ENCODE assay signal across 23 mouse cellular contexts in genomic region chr2:54237192-54237591, GRCm38 (mm10).
"Had no signal": no experiment of that assay in that cellular context is flagged by ENCODE, and none has a peak within 500 bp of the region (broad histone marks: within the 10 kb centered on the region; RNA-seq: fewer than 3 reads in every experiment).

No protein-coding gene starts in this region.

- H3K4me2 ChIP-seq: heart, embryonic 12.5 days; hindbrain, embryonic 12.5 days; hindbrain, embryonic 14.5 days; limb, embryonic 12.5 days; liver, embryonic 11.5 days; liver, embryonic 13.5 days had no signal

- ATAC-seq: forebrain, embryonic 16.5 days; hindbrain, embryonic 16.5 days; inflammation-experienced regulatory T-cells, adult 6 months had no signal

- H3K27ac ChIP-seq: gastrocnemius, adult 2 months; heart, embryonic 10.5 days; hindbrain, embryonic 12.5 days; hindbrain, embryonic 14.5 days; left cerebral cortex, adult 2 months; limb, embryonic 10.5 days; limb, embryonic 12.5 days; liver, embryonic 13.5 days had no signal

- DNase-seq: gastrocnemius, adult 2 months; gastrocnemius, postnatal 10 days; gastrocnemius, postnatal 25 days; heart, adult 18-20 months; heart, postnatal 10 days; kidney, adult 18-20 months; kidney, adult 8-10 months; kidney, postnatal 10 days; kidney, postnatal 25 days; kidney, postnatal 4 days; liver; liver, embryonic 13.5 days had no signal

- H3K4me1 ChIP-seq: heart, embryonic 10.5 days; heart, embryonic 12.5 days; hindbrain, embryonic 12.5 days; limb, embryonic 10.5 days; limb, embryonic 12.5 days; liver, embryonic 13.5 days had no signal

- H3K9me3 ChIP-seq: heart, embryonic 10.5 days; heart, embryonic 12.5 days; hindbrain, embryonic 12.5 days; limb, embryonic 10.5 days; limb, embryonic 12.5 days; liver, embryonic 13.5 days had no signal

- H3K4me3 ChIP-seq: gastrocnemius, adult 2 months; heart, embryonic 10.5 days; heart, embryonic 12.5 days; hindbrain, embryonic 12.5 days; left cerebral cortex, adult 2 months; limb, embryonic 10.5 days; limb, embryonic 12.5 days; liver, embryonic 13.5 days had no signal

- H3K36me3 ChIP-seq: heart, embryonic 10.5 days; heart, embryonic 12.5 days; hindbrain, embryonic 12.5 days; limb, embryonic 10.5 days; limb, embryonic 12.5 days; liver, embryonic 13.5 days had no signal

- H3K9ac ChIP-seq: heart, embryonic 12.5 days; hindbrain, embryonic 12.5 days; hindbrain, embryonic 14.5 days; limb, embryonic 12.5 days; liver, embryonic 13.5 days had no signal

- H3K27me3 ChIP-seq: heart, embryonic 12.5 days; hindbrain, embryonic 12.5 days; limb, embryonic 12.5 days; liver, embryonic 13.5 days had no signal
